Mouse (Mus musculus) urinary bladder, adult 2 months (tissue): ENCODE results near the gene Cntnap5a. TPM values are rescaled to one million over a fixed set of nuclear protein-coding genes. Genes with fewer than 3 reads are reported as not detected.

Experiments used
- DNase-seq: peaks from one replicate; pipeline ENCODE4 v3.0.0; 2022; ENCODE audit warnings: low spot score
- polyA plus RNA-seq: library from polyadenylated mRNA; depleted of rRNA; stranded (reverse); fragments of >200 nt; gene quantifications from 2 replicates; pipeline ENCODE4 v1.2.3, GENCODE M21; 2012

Cntnap5a gene
- polyA plus RNA-seq, 1 experiment: 0.01 TPM

DNA sequence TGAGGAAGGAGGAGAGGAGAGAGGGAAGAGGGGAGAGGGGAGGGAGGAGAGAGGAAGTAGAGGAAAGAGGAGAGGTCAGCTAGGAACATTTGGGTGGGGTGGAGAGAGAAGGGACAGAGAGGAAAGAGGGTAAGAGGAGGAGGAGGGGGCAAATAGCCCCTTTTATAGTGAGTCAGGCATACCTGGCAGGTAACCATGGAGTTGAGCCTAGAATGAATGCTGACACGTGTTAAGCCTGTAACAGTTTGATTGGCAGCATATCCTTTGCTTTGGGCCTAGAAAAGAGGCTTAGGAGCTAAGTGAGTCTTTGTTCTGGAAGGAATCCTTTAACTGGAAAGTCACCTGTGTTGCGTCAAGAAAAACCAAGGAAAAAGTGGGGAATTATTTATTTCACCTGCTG, 681.6 kb downstream of the Cntnap5a start:
- DNase-seq: no peak

DNA sequence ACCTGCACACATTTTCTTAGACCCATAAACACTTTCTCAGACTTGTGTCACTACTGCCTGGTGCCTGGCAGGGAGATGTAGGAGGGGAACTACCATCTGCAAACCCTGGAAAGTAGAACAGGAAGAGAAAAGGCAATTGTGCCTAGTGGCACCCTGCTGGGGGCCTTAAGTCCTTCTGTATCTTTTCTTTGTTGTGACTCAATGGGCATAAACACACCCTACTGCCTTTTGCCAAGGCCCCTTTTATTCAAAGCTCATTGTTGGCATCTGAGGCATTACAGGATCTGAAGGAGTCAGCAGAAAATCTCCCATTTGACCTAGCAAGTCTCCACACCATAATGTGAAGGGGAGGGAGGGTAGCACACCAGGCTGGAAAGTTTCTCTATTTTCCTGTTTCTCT, 682.2 kb downstream of the Cntnap5a start:
- DNase-seq: no peak

GRCm38 (mm10) chr1:116367572-116367971, 683.0 kb downstream of the Cntnap5a start:
- DNase-seq: no peak

DNA sequence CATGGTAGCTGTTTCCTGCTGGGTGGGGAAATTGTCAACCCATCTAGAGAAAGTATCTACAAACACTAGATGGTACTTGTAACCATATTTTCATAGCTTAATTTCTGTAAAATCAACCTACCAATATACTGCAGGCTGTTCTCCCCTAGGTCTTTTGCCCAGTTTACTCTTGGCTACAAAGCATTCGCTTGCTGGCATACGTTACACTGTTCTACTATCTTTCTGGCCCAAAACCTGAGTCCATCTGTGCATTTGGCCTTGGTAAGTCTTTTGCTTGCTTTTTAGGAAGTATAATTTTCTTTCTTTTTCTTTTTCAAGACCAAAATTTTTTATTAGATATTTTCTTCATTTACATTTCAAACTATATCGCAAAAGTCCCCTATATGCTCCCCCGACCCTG, 686.3 kb downstream of the Cntnap5a start:
- no peak for DNase-seq

GRCm38 (mm10) chr1:116373551-116373950, 689.0 kb downstream of the Cntnap5a start:
- DNase-seq: no peak

DNA sequence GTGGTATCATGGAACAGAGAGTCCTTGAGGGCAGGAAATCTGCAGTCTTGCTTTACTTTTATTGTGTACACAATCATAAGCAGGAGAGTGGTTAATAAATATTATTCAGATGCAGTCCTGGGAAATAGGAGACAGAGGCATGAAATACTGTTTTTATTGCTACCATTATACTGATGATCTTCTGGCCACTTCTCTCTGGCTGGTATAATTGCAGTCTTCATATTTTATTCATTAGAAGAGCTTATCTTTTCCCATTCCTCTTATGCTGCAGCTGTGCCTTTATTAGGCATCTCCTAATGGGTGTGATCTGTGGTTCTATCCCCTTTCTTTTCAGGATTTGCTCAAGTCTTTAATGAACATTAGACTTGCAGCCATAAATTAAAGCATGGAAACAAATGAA, 707.8 kb downstream of the Cntnap5a start:
- no peak for DNase-seq

DNA sequence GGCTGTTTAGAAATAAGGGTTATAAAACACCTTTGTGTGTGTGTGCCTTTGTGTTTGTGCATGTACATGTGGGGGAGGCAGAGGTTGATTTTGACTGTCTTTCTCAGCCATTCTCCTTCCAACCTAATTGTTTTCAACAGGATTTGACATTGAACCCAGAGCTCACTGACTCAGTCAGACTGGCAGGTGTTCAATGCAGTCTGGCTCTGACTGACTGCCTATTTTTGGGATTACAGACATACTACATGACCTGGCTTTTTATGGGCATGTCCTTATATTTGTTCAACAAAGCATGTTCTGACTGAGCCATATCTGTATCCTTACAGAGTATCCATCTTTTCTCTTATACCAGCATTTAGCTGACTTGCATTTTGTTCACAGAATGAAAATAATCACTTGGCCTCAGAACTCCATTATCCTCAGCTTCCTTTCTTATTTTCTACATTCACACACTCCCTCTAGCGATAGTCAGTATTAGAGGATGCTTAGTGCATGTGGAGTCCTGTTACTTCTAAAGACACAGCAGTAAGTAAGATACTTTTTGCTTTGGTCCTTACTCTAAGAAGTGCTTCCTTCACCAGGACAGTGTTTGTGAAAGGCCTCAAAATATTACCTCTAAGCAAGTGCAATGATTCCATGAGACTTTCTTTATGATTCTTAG, 717.6 kb downstream of the Cntnap5a start:
- no peak for DNase-seq

GRCm38 (mm10) chr1:116409836-116410235, 725.3 kb downstream of the Cntnap5a start:
- DNase-seq: no peak

DNA sequence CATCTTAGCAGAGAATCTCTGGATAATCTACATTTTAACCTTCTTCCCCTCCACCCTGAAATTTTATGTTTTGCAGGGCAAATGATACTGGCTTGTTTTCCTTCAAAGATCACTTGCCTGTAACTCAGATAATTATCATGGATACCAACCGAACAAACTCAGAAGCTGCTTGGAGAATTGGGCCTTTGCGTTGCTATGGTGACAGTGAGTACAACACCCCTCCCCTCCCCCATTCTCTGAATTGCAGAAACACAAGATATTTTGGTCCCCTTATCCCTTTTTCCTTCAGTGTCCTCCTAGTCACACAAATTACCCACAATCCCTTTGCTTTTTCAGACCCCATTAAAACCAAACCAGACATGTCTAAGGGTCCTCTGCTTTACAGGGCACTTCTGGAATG, 743.8 kb downstream of the Cntnap5a start:
- no peak for DNase-seq

GRCm38 (mm10) chr1:116455115-116455717, 770.7 kb downstream of the Cntnap5a start:
- DNase-seq: no peak

GRCm38 (mm10) chr1:116477703-116478102, 793.1 kb downstream of the Cntnap5a start:
- no peak for DNase-seq

DNA sequence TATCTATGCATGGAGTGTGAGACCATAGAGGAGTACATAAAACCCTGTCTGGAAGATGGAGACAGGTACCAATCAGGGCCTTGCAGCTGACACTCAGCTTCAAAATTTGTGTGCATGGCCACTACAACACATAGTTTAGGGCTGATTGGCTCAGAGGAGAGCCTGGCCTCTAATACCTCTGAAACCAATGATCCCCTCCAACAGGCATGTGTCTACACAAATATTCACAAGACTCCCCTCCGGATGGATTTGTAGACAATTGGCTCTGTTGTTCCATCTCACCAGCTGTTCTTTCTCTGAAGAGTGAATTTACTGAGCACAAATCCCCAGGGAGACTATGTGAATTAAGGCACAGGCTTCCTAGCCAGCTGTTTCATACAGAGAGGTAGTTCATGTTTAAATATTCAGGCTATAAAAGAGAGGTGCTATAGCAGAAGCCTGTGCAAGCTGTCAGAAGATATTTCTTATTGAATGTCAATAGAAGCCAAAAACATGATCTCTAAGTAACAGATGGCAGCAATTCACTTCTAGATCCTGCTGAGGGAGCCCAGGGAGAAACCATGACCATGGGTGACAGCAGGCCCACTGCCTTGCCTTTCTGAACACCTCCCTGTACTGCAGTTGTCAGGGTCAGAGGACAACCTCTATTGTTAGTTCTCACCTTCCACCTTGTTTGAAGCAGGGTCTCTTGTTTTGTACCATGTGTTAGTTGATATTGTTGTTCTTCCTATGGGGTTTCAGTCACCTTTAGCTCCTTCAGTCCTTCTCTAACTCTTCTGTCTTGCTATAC, 804.4 kb downstream of the Cntnap5a start:
- DNase-seq: no peak

- DNase-seq: no peak
Observed at GRCm38 (mm10) chr1:116577969-116578666, 893.6 kb downstream of the Cntnap5a start.

DNA sequence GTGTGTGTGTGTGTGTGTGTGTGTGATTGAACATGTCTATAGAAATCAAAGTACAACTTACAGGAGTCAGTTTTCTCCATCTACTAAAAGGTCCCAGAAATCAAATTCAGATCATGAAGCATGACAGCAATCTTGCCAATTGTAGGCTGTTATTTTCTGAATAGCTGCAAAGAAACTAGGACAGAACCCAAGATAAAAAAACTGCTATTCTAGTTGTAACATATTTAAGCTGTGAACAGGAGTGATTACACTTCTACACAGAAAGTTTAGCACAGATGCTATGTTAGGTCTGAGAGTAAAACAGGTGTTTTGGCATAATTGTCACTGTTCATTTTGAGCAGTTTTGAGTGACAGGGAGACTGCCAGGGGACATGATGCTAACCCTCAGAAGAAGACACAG, 931.7 kb downstream of the Cntnap5a start:
- no peak for DNase-seq
